ENCODE assay signal across 10 mouse cellular contexts in the genomic region with DNA sequence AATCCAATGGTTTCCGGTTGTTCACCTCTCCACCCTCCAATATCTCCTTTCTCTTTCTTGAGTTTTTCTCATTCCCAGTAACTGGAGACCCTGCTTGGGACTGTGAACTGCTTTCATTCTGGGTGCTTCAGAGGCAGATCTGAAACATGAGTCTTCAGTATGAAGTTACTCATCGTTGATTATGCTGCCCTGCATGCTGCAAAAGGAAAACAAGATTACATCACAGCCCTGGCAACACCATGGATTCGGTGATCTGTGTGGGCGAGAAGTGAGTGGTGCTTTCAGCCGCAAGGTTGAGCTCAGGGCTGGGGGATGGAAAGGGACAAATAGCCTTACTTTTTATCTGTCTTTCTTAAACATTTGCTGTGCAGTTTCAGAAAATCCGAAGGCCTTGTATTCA.
A peak's percentile ranks its signal among the peaks of the same experiment; 100 is the strongest.
DNase-seq lines count a peak whose midpoint lies in the region; ATAC-seq lines count a peak whose summit lies in the region.
"Had no signal": no experiment of that assay in that cellular context is flagged by ENCODE, and none has a peak within 500 bp of the region (broad histone marks: within the 10 kb centered on the region; RNA-seq: fewer than 3 reads in every experiment).

No protein-coding gene starts in this region.

- ATAC-seq in kidney, embryonic 15.5 days (replicated peaks; ENCODE audit: low FRiP score): peak; percentile 83
- ATAC-seq in erythroid progenitor cell, adult 5-6 weeks (replicated peaks; ENCODE audit: low FRiP score, poor library complexity, severe bottlenecking): no peak
- ATAC-seq: intestine, postnatal 0 days had no signal

- no peak overlapping the region for H3K27ac ChIP-seq in kidney, embryonic 15.5 days
- H3K27ac ChIP-seq: liver, embryonic 13.5 days had no signal

- no peak overlapping the region for H3K9ac ChIP-seq in kidney, embryonic 15.5 days
- H3K9ac ChIP-seq: liver, embryonic 13.5 days had no signal

- no peaks in the 10 kb centered on the region for H3K9me3 ChIP-seq in kidney, embryonic 15.5 days (replicated peaks)
- H3K9me3 ChIP-seq: liver, embryonic 13.5 days had no signal

- H3K4me1 ChIP-seq in kidney, embryonic 15.5 days: no peaks in the 10 kb centered on the region
- H3K4me1 ChIP-seq: liver, embryonic 13.5 days had no signal

- no peak overlapping the region for H3K4me2 ChIP-seq in kidney, embryonic 15.5 days
- H3K4me2 ChIP-seq: liver, embryonic 13.5 days had no signal

- no peak overlapping the region for H3K4me3 ChIP-seq in kidney, embryonic 15.5 days (replicated peaks)
- H3K4me3 ChIP-seq: liver, embryonic 13.5 days had no signal

- DNase-seq in kidney, adult 9 months: no peak
- DNase-seq in right cerebral cortex, postnatal 25 days: peak; percentile 25
- no peak for DNase-seq in right cerebral cortex, postnatal 4 days
- peak; percentile 7 for DNase-seq in gastrocnemius, postnatal 10 days
- DNase-seq in telencephalon, adult 2 months (ENCODE audit: low read depth, low spot score): peak; percentile 15
- no peak for DNase-seq in kidney, postnatal 25 days
- DNase-seq: liver, embryonic 13.5 days had no signal

- no peaks in the 10 kb centered on the region for H3K27me3 ChIP-seq in kidney, embryonic 15.5 days
- H3K27me3 ChIP-seq: liver, embryonic 13.5 days had no signal

- 46% methylated on average over 6 of the region's 6 CpGs for WGBS in kidney, embryonic 15.5 days

- H3K36me3 ChIP-seq in kidney, embryonic 15.5 days: no peaks in the 10 kb centered on the region
- H3K36me3 ChIP-seq: liver, embryonic 13.5 days had no signal

Comparison
In these comparisons a context has a peak if more than half of its experiments do, and no peak if none do; other contexts are left out.
1. DNase-seq: peak in right cerebral cortex, postnatal 25 days (single experiment), gastrocnemius, postnatal 10 days (single experiment) and telencephalon, adult 2 months (single experiment); none in kidney, adult 9 months (single experiment), right cerebral cortex, postnatal 4 days (single experiment) and kidney, postnatal 25 days (0 of 2).